Mouse (Mus musculus) intestine, embryonic 14.5 days (tissue): ENCODE results near the gene Slc8b1. TPM values are rescaled to one million over a fixed set of nuclear protein-coding genes. Genes with fewer than 3 reads are reported as not detected.

Experiments
- ATAC-seq: fragments of 200-750 bp; cut with Nextera tagmentation; replicated peaks from 2 replicates; pipeline ENCODE4 v1.8.0; 2017; ENCODE audit warnings: low read depth, moderate number of reproducible peaks, moderate TSS enrichment, moderate library complexity; ENCODE audit not compliant: low FRiP score, low TSS enrichment
- DNase-seq: peaks from one replicate; pipeline ENCODE4 v3.0.0-alpha.2; 2018; ENCODE audit warnings: low spot score
- H3K27ac ChIP-seq: fragments of 300-500 bp; sonication (generic); 2 replicates; pipeline ENCODE4 v1.5.1; 2014; ENCODE audit warnings: low read depth, mild to moderate bottlenecking, control low read depth
- H3K27me3 ChIP-seq: fragments of 300-500 bp; sonication (generic); replicated peaks from 2 replicates; pipeline ENCODE4 v1.6.1; 2014; ENCODE audit warnings: low read length, control low read depth; ENCODE audit not compliant: control insufficient read depth, insufficient read depth
- H3K36me3 ChIP-seq: fragments of 300-500 bp; sonication (generic); 2 replicates; pipeline ENCODE4 v1.6.1; 2014; ENCODE audit warnings: low read length, control low read depth; ENCODE audit not compliant: control insufficient read depth, insufficient read depth
- H3K4me1 ChIP-seq: fragments of 300-500 bp; sonication (generic); replicated peaks from 2 replicates; pipeline ENCODE4 v1.6.1; 2014; ENCODE audit warnings: low read length, control low read depth, mixed read lengths; ENCODE audit not compliant: control insufficient read depth, insufficient read depth
- H3K4me2 ChIP-seq: fragments of 300-500 bp; sonication (generic); 2 replicates; pipeline ENCODE4 v1.6.1; 2014; ENCODE audit warnings: low read length
- H3K4me3 ChIP-seq: fragments of 300-500 bp; sonication (generic); 2 replicates; pipeline ENCODE4 v1.5.1; 2014; ENCODE audit warnings: low read depth, low read length, control low read depth, mixed read lengths
- H3K9ac ChIP-seq: fragments of 300-500 bp; sonication (generic); 2 replicates; pipeline ENCODE4 v1.6.1; 2014; ENCODE audit warnings: mild to moderate bottlenecking, low read length
- H3K9me3 ChIP-seq: fragments of 300-500 bp; sonication (generic); 2 replicates; pipeline ENCODE4 v1.6.1; 2016; ENCODE audit warnings: low read length, control low read depth; ENCODE audit not compliant: control insufficient read depth
- whole genome bisulfite sequencing: fragments of 180-500 bp; shearing (Covaris S2); extraction: QIAGEN DNeasy Blood & Tissue Kit; methylation state at CpG from one replicate; pipeline ENCODE4 v1.1.7; 2014; 5-methylcytosine and 5-hydroxymethylcytosine counted together
- polyA plus RNA-seq: library from polyadenylated mRNA; unstranded; fragments of >200 nt; fragmentation: Nextera tagmentation; extraction: Ambion mirVana; gene quantifications from 2 replicates; pipeline ENCODE4 v1.2.1, GENCODE M21; 2014

Slc8b1 gene
- polyA plus RNA-seq, 1 experiment from 2014 or later = 3.8 TPM

DNA sequence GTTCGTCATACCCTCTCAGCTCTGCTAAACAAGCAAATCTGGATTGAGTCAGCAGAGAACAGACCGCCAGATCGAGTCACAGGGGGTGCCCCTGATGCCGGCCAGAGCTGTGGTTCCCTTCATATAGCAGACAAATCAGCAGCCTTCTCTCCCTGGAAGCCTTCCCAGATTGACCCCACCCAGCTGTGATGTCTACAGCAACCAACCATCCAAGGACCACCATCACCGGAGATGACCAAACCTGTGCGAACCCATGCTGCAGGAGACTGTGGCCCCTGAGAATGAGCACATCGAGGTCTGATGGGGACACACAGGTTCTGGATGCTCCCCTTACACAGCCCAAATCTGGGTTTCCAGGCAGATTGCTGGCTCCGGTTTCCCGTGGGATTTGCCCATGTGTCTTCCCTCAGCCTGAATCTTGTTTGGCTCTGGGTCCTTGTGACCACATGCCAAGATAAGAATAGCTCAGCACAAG, 8.8 kb upstream of the Slc8b1 start:
- Histone ChIP-seq H3K4me2 (peak overlapping the region; percentile 93), H3K27me3 (no peaks in the 10 kb centered on the region), H3K4me1 (peaks cover 9% of the 10 kb centered on the region; the same call in 1 of the 2 replicates), H3K36me3 (0 out of 2 replicates have a peak, but pooled peaks cover 3% of the 10 kb centered on the region), H3K27ac (no peak overlapping the region), H3K9ac (peak overlapping the region; percentile 81), H3K4me3 (peak overlapping the region; percentile 90), H3K9me3 (no peaks in the 10 kb centered on the region)
- WGBS = 66% methylated on average over 9 of the region's 9 CpGs
- ATAC-seq (no peak), DNase-seq (no peak)

- ATAC-seq = no peak
Observed at GRCm38 (mm10) chr5:120502675-120503143, 8.3 kb upstream of the Slc8b1 start.

GRCm38 (mm10) chr5:120503144-120503795, 7.7 kb upstream of the Slc8b1 start, which contains the start of gene Plbd2:
Plbd2 (minus strand) TSS chr5:120503625.
- Histone ChIP-seq H3K9me3 (no peaks in the 10 kb centered on the region), H3K4me1 (peaks cover 9% of the 10 kb centered on the region; the same call in 1 of the 2 replicates), H3K9ac (peak within 1 kb of the TSS; percentile 81), H3K27ac (no peak within 1 kb of the TSS), H3K36me3 (0 out of 2 replicates have a peak, but pooled peaks cover under 1% of the 10 kb centered on the region), H3K27me3 (no peaks in the 10 kb centered on the region), H3K4me2 (peak within 1 kb of the TSS; percentile 93), H3K4me3 (peak within 1 kb of the TSS; percentile 90)
- ATAC-seq (peak; percentile 59), DNase-seq (peak; percentile 99)
- WGBS = under 1% methylated on average over 55 of the region's 55 CpGs

More at GRCm38 (mm10) chr5:120502675-120503143, 8.3 kb upstream of the Slc8b1 start:
- Histone ChIP-seq H3K27ac (no peak overlapping the region), H3K4me2 (peak overlapping the region; percentile 93), H3K4me3 (peak overlapping the region; percentile 90), H3K4me1 (peaks cover 9% of the 10 kb centered on the region; the same call in 1 of the 2 replicates), H3K27me3 (no peaks in the 10 kb centered on the region), H3K9me3 (no peaks in the 10 kb centered on the region), H3K9ac (peak overlapping the region; percentile 81), H3K36me3 (0 out of 2 replicates have a peak, but pooled peaks cover 3% of the 10 kb centered on the region)
- 11% methylated on average over 12 of the region's 12 CpGs for WGBS
- DNase-seq = no peak

GRCm38 (mm10) chr5:120505368-120505767, 5.6 kb upstream of the Slc8b1 start:
- no peaks in the 10 kb centered on the region for H3K36me3 ChIP-seq
- no peak overlapping the region for H3K4me2 ChIP-seq
- H3K9me3 ChIP-seq = no peaks in the 10 kb centered on the region
- no peak overlapping the region for H3K4me3 ChIP-seq
- H3K4me1 ChIP-seq = peaks cover 9% of the 10 kb centered on the region; the same call in 1 of the 2 replicates
- WGBS = 22% methylated on average over 16 of the region's 16 CpGs
- no peak overlapping the region for H3K27ac ChIP-seq
- no peak for ATAC-seq
- H3K9ac ChIP-seq = no peak overlapping the region
- H3K27me3 ChIP-seq = no peaks in the 10 kb centered on the region
- peak; percentile 84 for DNase-seq

DNA sequence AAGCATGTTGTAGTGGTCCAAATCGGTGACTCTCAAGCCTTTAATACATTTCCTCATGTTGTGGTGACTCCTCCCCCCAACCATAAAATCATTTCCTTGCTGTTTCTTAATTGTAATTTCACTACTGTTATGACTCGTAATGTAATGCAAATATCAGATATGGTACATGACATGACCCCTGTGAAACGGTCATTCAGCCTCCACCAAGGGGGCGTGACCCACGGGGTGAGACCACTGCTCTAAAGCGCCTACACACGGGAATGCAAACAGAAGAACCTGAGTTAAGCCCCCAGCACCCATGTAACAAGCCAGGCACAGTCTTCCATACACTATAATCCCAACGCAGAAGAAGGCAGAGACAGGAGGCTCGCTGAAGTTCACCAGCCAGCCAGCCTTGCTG, 5.2 kb upstream of the Slc8b1 start:
- H3K4me1 ChIP-seq = peaks cover 9% of the 10 kb centered on the region; the same call in 1 of the 2 replicates
- no peak overlapping the region for H3K4me2 ChIP-seq
- WGBS = 63% methylated on average over 9 of the region's 9 CpGs
- H3K27me3 ChIP-seq = no peaks in the 10 kb centered on the region
- no peak overlapping the region for H3K27ac ChIP-seq
- ATAC-seq (no peak), DNase-seq (no peak)
- no peaks in the 10 kb centered on the region for H3K9me3 ChIP-seq
- no peak overlapping the region for H3K9ac ChIP-seq
- no peaks in the 10 kb centered on the region for H3K36me3 ChIP-seq
- no peak overlapping the region for H3K4me3 ChIP-seq

DNA sequence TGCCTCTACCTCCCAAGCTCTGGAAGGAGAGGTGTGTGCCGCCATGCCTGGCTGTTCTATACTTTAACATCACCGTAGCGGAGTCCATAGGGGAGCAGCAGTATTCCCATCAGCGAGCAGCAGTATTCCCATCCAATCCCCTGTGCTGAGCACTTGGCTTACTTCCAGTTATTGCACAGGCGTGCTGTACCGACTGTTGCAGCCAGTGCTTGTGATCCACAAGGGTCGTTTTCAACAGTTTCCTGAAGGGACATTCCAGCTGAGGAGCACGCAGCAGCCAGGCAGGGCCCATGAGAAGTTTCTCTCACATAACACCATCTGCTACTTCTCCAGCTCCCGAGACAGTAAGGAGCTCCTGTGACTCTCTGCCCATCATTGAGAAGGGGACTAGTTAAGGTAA, 4.5 kb upstream of the Slc8b1 start:
- ATAC-seq = no peak
- no peaks in the 10 kb centered on the region for H3K9me3 ChIP-seq
- H3K9ac ChIP-seq = no peak overlapping the region
- peaks cover 11% of the 10 kb centered on the region for H3K4me1 ChIP-seq
- H3K27me3 ChIP-seq = no peaks in the 10 kb centered on the region
- 48% methylated on average over 9 of the region's 9 CpGs for WGBS
- no peak overlapping the region for H3K4me3 ChIP-seq
- H3K36me3 ChIP-seq = no peaks in the 10 kb centered on the region
- H3K4me2 ChIP-seq = no peak overlapping the region
- no peak overlapping the region for H3K27ac ChIP-seq
- DNase-seq = no peak

- H3K27me3 ChIP-seq = no peaks in the 10 kb centered on the region
- no peak for ATAC-seq
- H3K4me3 ChIP-seq = no peak overlapping the region
- no peak overlapping the region for H3K4me2 ChIP-seq
- WGBS = 69% methylated on average over 4 of the region's 4 CpGs
- no peak for DNase-seq
- H3K36me3 ChIP-seq = no peaks in the 10 kb centered on the region
- H3K9me3 ChIP-seq = no peaks in the 10 kb centered on the region
- H3K4me1 ChIP-seq = peaks cover 13% of the 10 kb centered on the region
- H3K9ac ChIP-seq = no peak overlapping the region
- no peak overlapping the region for H3K27ac ChIP-seq
Observed at GRCm38 (mm10) chr5:120507311-120507710, 3.7 kb upstream of the Slc8b1 start.

DNA sequence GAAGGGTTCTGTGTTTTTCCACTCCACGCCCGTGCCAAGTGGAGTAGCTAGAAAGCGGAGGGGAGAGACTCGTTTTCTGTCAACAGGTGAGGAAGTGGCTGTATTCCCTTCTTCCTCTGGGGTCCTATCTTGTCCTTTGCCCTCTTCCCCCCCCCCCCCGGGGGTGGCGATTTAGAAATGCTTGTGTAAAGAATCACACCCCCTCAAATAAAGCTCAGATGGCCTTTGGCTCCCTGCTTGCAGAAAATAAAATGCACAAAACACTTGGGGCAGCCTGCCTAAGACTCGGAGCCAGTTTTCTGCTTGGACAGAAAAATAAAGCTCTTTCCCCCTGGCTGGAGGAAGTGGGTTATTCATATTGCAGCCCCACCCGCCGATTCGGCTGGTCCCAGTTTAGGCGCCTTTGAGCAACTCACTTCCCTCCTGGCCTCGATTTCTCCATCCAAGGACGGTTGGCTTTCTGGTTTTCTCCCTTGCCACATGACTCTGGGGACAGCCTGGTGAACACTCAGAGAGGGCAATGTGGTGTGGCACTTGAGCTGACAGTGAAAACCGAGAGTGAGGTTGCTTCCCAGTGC, 764 bp downstream of the Slc8b1 start:
- no peak overlapping the region for H3K27ac ChIP-seq
- no peaks in the 10 kb centered on the region for H3K27me3 ChIP-seq
- ATAC-seq (no peak), DNase-seq (no peak)
- no peak overlapping the region for H3K9ac ChIP-seq
- peaks cover 32% of the 10 kb centered on the region for H3K4me1 ChIP-seq
- peak overlapping the region; percentile 57 for H3K4me3 ChIP-seq
- no peaks in the 10 kb centered on the region for H3K36me3 ChIP-seq
- H3K4me2 ChIP-seq = peak overlapping the region; percentile 62
- no peaks in the 10 kb centered on the region for H3K9me3 ChIP-seq
- 26% methylated on average over 13 of the region's 14 CpGs for WGBS
